9 mouse cellular contexts compared by ENCODE assay signal in genomic region chr12:79675440-79676176, GRCm38 (mm10).
A peak's percentile ranks its signal among the peaks of the same experiment; 100 is the strongest.
DNase-seq lines count a peak whose midpoint lies in the region; ATAC-seq lines count a peak whose summit lies in the region.
"Had no signal": no experiment of that assay in that cellular context is flagged by ENCODE, and none has a peak within 500 bp of the region (broad histone marks: within the 10 kb centered on the region; RNA-seq: fewer than 3 reads in every experiment).

No protein-coding gene starts in this region.

- intact Hi-C loops in gastrocnemius, postnatal 36 days (cut with DNase I), result no loop called here

- no peaks in the 10 kb centered on the region for H3K36me3 ChIP-seq in neural tube, embryonic 11.5 days (ENCODE audit: control insufficient read depth, insufficient read depth, low read length)
- no peaks in the 10 kb centered on the region for H3K36me3 ChIP-seq in neural tube, embryonic 15.5 days
- H3K36me3 ChIP-seq in kidney, embryonic 15.5 days, result no peaks in the 10 kb centered on the region
- H3K36me3 ChIP-seq in forebrain, embryonic 11.5 days (ENCODE audit: control insufficient read depth, insufficient read depth, low read length), result no peaks in the 10 kb centered on the region
- no peaks in the 10 kb centered on the region for H3K36me3 ChIP-seq in midbrain, embryonic 16.5 days (ENCODE audit: control insufficient read depth, insufficient read depth, low read length)

- no peaks in the 10 kb centered on the region for H3K27me3 ChIP-seq in neural tube, embryonic 11.5 days (ENCODE audit: control insufficient read depth, insufficient read depth, low read length)
- H3K27me3 ChIP-seq in neural tube, embryonic 15.5 days (replicated peaks), result no peaks in the 10 kb centered on the region
- no peaks in the 10 kb centered on the region for H3K27me3 ChIP-seq in kidney, embryonic 15.5 days
- no peaks in the 10 kb centered on the region for H3K27me3 ChIP-seq in forebrain, embryonic 11.5 days (ENCODE audit: control insufficient read depth, insufficient read depth, low read length)
- H3K27me3 ChIP-seq in midbrain, embryonic 16.5 days (ENCODE audit: control insufficient read depth, insufficient read depth, low read depth, low read length), result no peaks in the 10 kb centered on the region

- H3K4me3 ChIP-seq in neural tube, embryonic 11.5 days (ENCODE audit: low read depth, low read length), result no peak overlapping the region
- H3K4me3 ChIP-seq in neural tube, embryonic 15.5 days (replicated peaks), result no peak overlapping the region
- no peak overlapping the region for H3K4me3 ChIP-seq in kidney, embryonic 15.5 days (replicated peaks)
- no peak overlapping the region for H3K4me3 ChIP-seq in forebrain, embryonic 11.5 days (ENCODE audit: low read depth, low read length)
- H3K4me3 ChIP-seq in midbrain, embryonic 16.5 days (ENCODE audit: low read depth, low read length), result no peak overlapping the region

- H3K9me3 ChIP-seq in neural tube, embryonic 11.5 days (ENCODE audit: control insufficient read depth, low read length), result no peaks in the 10 kb centered on the region
- no peaks in the 10 kb centered on the region for H3K9me3 ChIP-seq in neural tube, embryonic 15.5 days (replicated peaks)
- H3K9me3 ChIP-seq in kidney, embryonic 15.5 days (replicated peaks), result no peaks in the 10 kb centered on the region
- no peaks in the 10 kb centered on the region for H3K9me3 ChIP-seq in forebrain, embryonic 11.5 days (ENCODE audit: control insufficient read depth, low read length)
- H3K9me3 ChIP-seq in midbrain, embryonic 16.5 days (replicated peaks; ENCODE audit: control insufficient read depth, low read length, poor library complexity, severe bottlenecking), result no peaks in the 10 kb centered on the region

- H3K4me1 ChIP-seq in neural tube, embryonic 11.5 days (ENCODE audit: control insufficient read depth, insufficient read depth, low read length), result peaks cover 10% of the 10 kb centered on the region; the same call in 1 of the 2 replicates
- H3K4me1 ChIP-seq in neural tube, embryonic 15.5 days, result peaks cover 13% of the 10 kb centered on the region
- H3K4me1 ChIP-seq in kidney, embryonic 15.5 days, result peaks cover 49% of the 10 kb centered on the region
- H3K4me1 ChIP-seq in forebrain, embryonic 11.5 days (replicated peaks; ENCODE audit: control insufficient read depth, insufficient read depth, low read length), result peaks cover 8% of the 10 kb centered on the region
- H3K4me1 ChIP-seq in midbrain, embryonic 16.5 days (ENCODE audit: control insufficient read depth, insufficient read depth, low read length), result peaks cover 3% of the 10 kb centered on the region; the same call in 1 of the 2 replicates

- 0 out of 2 replicates have a peak overlapping the region, but pooled peaks have one; percentile 6 for H3K27ac ChIP-seq in neural tube, embryonic 11.5 days (ENCODE audit: low read depth, low read length)
- H3K27ac ChIP-seq in neural tube, embryonic 15.5 days (replicated peaks), result no peak overlapping the region
- H3K27ac ChIP-seq in kidney, embryonic 15.5 days, result peak overlapping the region; percentile 85
- H3K27ac ChIP-seq in forebrain, embryonic 11.5 days (ENCODE audit: low read depth, low read length), result no peak overlapping the region
- no peak overlapping the region for H3K27ac ChIP-seq in midbrain, embryonic 16.5 days (ENCODE audit: low read length)
- H3K27ac ChIP-seq: liver, embryonic 14.5 days had no signal

- ATAC-seq in neural tube, embryonic 11.5 days (ENCODE audit: insufficient read depth, low FRiP score, low TSS enrichment), result no peak
- no peak for ATAC-seq in neural tube, embryonic 15.5 days (ENCODE audit: low FRiP score)
- peak; percentile 84 for ATAC-seq in kidney, embryonic 15.5 days (replicated peaks; ENCODE audit: low FRiP score)
- no peak for ATAC-seq in forebrain, embryonic 11.5 days (replicated peaks; ENCODE audit: low FRiP score)
- ATAC-seq in midbrain, embryonic 16.5 days, result no peak

- 74% methylated on average over 13 of the region's 13 CpGs for WGBS in neural tube, embryonic 11.5 days
- WGBS in neural tube, embryonic 15.5 days, result 75% methylated on average over 13 of the region's 13 CpGs
- WGBS in kidney, embryonic 15.5 days, result 37% methylated on average over 13 of the region's 13 CpGs
- WGBS in forebrain, embryonic 11.5 days, result 78% methylated on average over 13 of the region's 13 CpGs
- WGBS in midbrain, embryonic 16.5 days, result 74% methylated on average over 13 of the region's 13 CpGs

- no peak overlapping the region for H3K9ac ChIP-seq in neural tube, embryonic 11.5 days (ENCODE audit: low read length)
- no peak overlapping the region for H3K9ac ChIP-seq in neural tube, embryonic 15.5 days (replicated peaks)
- no peak overlapping the region for H3K9ac ChIP-seq in kidney, embryonic 15.5 days
- H3K9ac ChIP-seq in forebrain, embryonic 11.5 days (ENCODE audit: low read length), result no peak overlapping the region
- H3K9ac ChIP-seq in midbrain, embryonic 16.5 days (ENCODE audit: low read depth, low read length), result no peak overlapping the region
- H3K9ac ChIP-seq: liver, embryonic 14.5 days had no signal

- DNase-seq in neural tube, embryonic 11.5 days (ENCODE audit: low spot score), result no peak
- peak; percentile 28 to 29 for DNase-seq in gastrocnemius, postnatal 36 days
- peak; percentile 73 for DNase-seq in skeletal muscle tissue, adult 2 months (ENCODE audit: low read depth, low spot score)
- no peak for DNase-seq in c-Kit-positive CD71-positive TER-119-positive erythroid progenitor cells, embryonic 14.5 days (ENCODE audit: low spot score)
- no peak for DNase-seq in forebrain, embryonic 11.5 days (ENCODE audit: low spot score)

- no peak overlapping the region for H3K4me2 ChIP-seq in neural tube, embryonic 11.5 days (ENCODE audit: low read depth)
- no peak overlapping the region for H3K4me2 ChIP-seq in neural tube, embryonic 15.5 days
- H3K4me2 ChIP-seq in kidney, embryonic 15.5 days, result peak overlapping the region; percentile 20
- no peak overlapping the region for H3K4me2 ChIP-seq in forebrain, embryonic 11.5 days (ENCODE audit: low read depth, low read length, severe bottlenecking)
- no peak overlapping the region for H3K4me2 ChIP-seq in midbrain, embryonic 16.5 days (ENCODE audit: low read length)

Comparison
In these comparisons a context has a peak if more than half of its experiments do, and no peak if none do; other contexts are left out.
1. H3K27ac ChIP-seq: peak in neural tube, embryonic 11.5 days (single experiment) and kidney, embryonic 15.5 days (single experiment); none in neural tube, embryonic 15.5 days (single experiment), forebrain, embryonic 11.5 days (single experiment) and midbrain, embryonic 16.5 days (single experiment).
2. DNase-seq: peak in gastrocnemius, postnatal 36 days (2 of 2) and skeletal muscle tissue, adult 2 months (single experiment); none in neural tube, embryonic 11.5 days (single experiment), c-Kit-positive CD71-positive TER-119-positive erythroid progenitor cells, embryonic 14.5 days (single experiment) and forebrain, embryonic 11.5 days (single experiment).